8 mouse cellular contexts compared by ENCODE assay signal in genomic region chr13:94358101-94358400, GRCm38 (mm10). TPM values are rescaled to one million over a fixed set of nuclear protein-coding genes. Genes with fewer than 3 reads are reported as not detected.
A peak's percentile ranks its signal among the peaks of the same experiment; 100 is the strongest.
DNase-seq lines count a peak whose midpoint lies in the region; ATAC-seq and TF ChIP-seq lines count a peak whose summit lies in the region.

No protein-coding gene starts in this region.

- no peak; the same call in 1 of the 2 replicates for ATAC-seq in lung, postnatal 0 days
- ATAC-seq in embryonic facial prominence, embryonic 13.5 days (ENCODE audit: insufficient number of reproducible peaks, insufficient read depth, low FRiP score, low TSS enrichment, low read depth) = no peak
- ATAC-seq in neural tube, embryonic 14.5 days (ENCODE audit: low read depth) = 0 out of 2 replicates have a peak, but pooled peaks have one; percentile 3

- under 1% methylated on average over 9 of the region's 9 CpGs for WGBS in lung, postnatal 0 days
- under 1% methylated on average over 9 of the region's 9 CpGs for WGBS in embryonic facial prominence, embryonic 13.5 days
- WGBS in limb, embryonic 10.5 days = 2% methylated on average over 9 of the region's 9 CpGs
- WGBS in neural tube, embryonic 14.5 days = 4% methylated on average over 9 of the region's 9 CpGs

- intact Hi-C loops in left cerebral cortex, postnatal 14 days (cut with DNase I) = loop anchor here (2.0 kb wide), 1 partner anchor 73 kb away; the partner anchor contains the start of gene Scamp1

- peak overlapping the region; percentile 83 for H3K4me2 ChIP-seq in lung, postnatal 0 days (replicated peaks; ENCODE audit: low read depth, low read length)
- H3K4me2 ChIP-seq in embryonic facial prominence, embryonic 13.5 days = peak overlapping the region; percentile 76
- peak overlapping the region; percentile 79 for H3K4me2 ChIP-seq in neural tube, embryonic 14.5 days (ENCODE audit: low read depth, low read length)

- peak; percentile 10 for TF ChIP-seq CTCF in lung, postnatal 0 days (IDR thresholded peaks at IDR 0.05)

- DNase-seq in lung, postnatal 0 days (ENCODE audit: low spot score) = no peak
- no peak for DNase-seq in lung, postnatal 36 days
- no peak for DNase-seq in limb, embryonic 10.5 days (ENCODE audit: low spot score)
- DNase-seq in left cerebral cortex, postnatal 14 days (ENCODE audit: low spot score in 2 of 2) = no peak
- DNase-seq in left cerebral cortex, adult 9 months (ENCODE audit: low spot score in 2 of 2) = no peak
- no peak for DNase-seq in adipocyte (ENCODE audit: low spot score)

- no peaks in the 10 kb centered on the region for H3K36me3 ChIP-seq in lung, postnatal 0 days (ENCODE audit: insufficient read depth, low read length)
- 0 out of 2 replicates have a peak, but pooled peaks cover 4% of the 10 kb centered on the region for H3K36me3 ChIP-seq in embryonic facial prominence, embryonic 13.5 days
- H3K36me3 ChIP-seq in limb, embryonic 10.5 days = peaks cover 4% of the 10 kb centered on the region; the same call in 1 of the 2 replicates
- H3K36me3 ChIP-seq in neural tube, embryonic 14.5 days (ENCODE audit: control insufficient read depth, insufficient read depth, low read length) = no peaks in the 10 kb centered on the region

- no peaks in the 10 kb centered on the region for H3K9me3 ChIP-seq in lung, postnatal 0 days (ENCODE audit: low read length)
- H3K9me3 ChIP-seq in embryonic facial prominence, embryonic 13.5 days = no peaks in the 10 kb centered on the region
- H3K9me3 ChIP-seq in limb, embryonic 10.5 days (replicated peaks) = no peaks in the 10 kb centered on the region
- no peaks in the 10 kb centered on the region for H3K9me3 ChIP-seq in neural tube, embryonic 14.5 days (ENCODE audit: control insufficient read depth, low read length)

- peaks cover 10% of the 10 kb centered on the region; the same call in 1 of the 2 replicates for H3K4me1 ChIP-seq in lung, postnatal 0 days (ENCODE audit: insufficient read depth, low read depth, low read length)
- peaks cover 18% of the 10 kb centered on the region for H3K4me1 ChIP-seq in embryonic facial prominence, embryonic 13.5 days
- peaks cover 18% of the 10 kb centered on the region for H3K4me1 ChIP-seq in limb, embryonic 10.5 days
- H3K4me1 ChIP-seq in neural tube, embryonic 14.5 days (ENCODE audit: control insufficient read depth, insufficient read depth, low read length) = peaks cover 5% of the 10 kb centered on the region

- H3K27ac ChIP-seq in lung, postnatal 0 days (ENCODE audit: low read length) = peak overlapping the region; percentile 92
- H3K27ac ChIP-seq in embryonic facial prominence, embryonic 13.5 days = peak overlapping the region; percentile 91
- H3K27ac ChIP-seq in limb, embryonic 10.5 days = peak overlapping the region; percentile 92
- peak overlapping the region; percentile 80; the same call in 1 of the 2 replicates for H3K27ac ChIP-seq in neural tube, embryonic 14.5 days (ENCODE audit: low read depth, low read length)

- no peak for TF ChIP-seq EP300 in lung, postnatal 0 days (IDR thresholded peaks at IDR 0.05)

- peak overlapping the region; percentile 89 for H3K9ac ChIP-seq in lung, postnatal 0 days (replicated peaks; ENCODE audit: low read depth)
- H3K9ac ChIP-seq in embryonic facial prominence, embryonic 13.5 days = peak overlapping the region; percentile 91
- peak overlapping the region; percentile 78 for H3K9ac ChIP-seq in neural tube, embryonic 14.5 days (replicated peaks; ENCODE audit: low read depth, low read length)

- H3K27me3 ChIP-seq in lung, postnatal 0 days (replicated peaks; ENCODE audit: insufficient read depth, low read length) = no peaks in the 10 kb centered on the region
- H3K27me3 ChIP-seq in embryonic facial prominence, embryonic 13.5 days = no peaks in the 10 kb centered on the region
- no peaks in the 10 kb centered on the region for H3K27me3 ChIP-seq in limb, embryonic 10.5 days (ENCODE audit: low read depth, poor library complexity, severe bottlenecking)
- no peaks in the 10 kb centered on the region for H3K27me3 ChIP-seq in neural tube, embryonic 14.5 days (ENCODE audit: control insufficient read depth, insufficient read depth, low read length)

- H3K4me3 ChIP-seq in lung, postnatal 0 days (ENCODE audit: low read depth, low read length) = peak overlapping the region; percentile 86
- H3K4me3 ChIP-seq in embryonic facial prominence, embryonic 13.5 days = peak overlapping the region; percentile 87
- peak overlapping the region; percentile 72 for H3K4me3 ChIP-seq in limb, embryonic 10.5 days
- peak overlapping the region; percentile 88 for H3K4me3 ChIP-seq in neural tube, embryonic 14.5 days (ENCODE audit: low read depth, low read length)

RNA-seq across cellular contexts. Expression of gene Ap3b1, which starts 0.7 kb away (rescaled TPM):
- polyA plus RNA-seq in lung, postnatal 0 days (2015; fragmentation: Nextera tagmentation; extraction: Ambion mirVana) = 26.1 and 33.4 TPM in 2 replicates
- polyA plus RNA-seq in embryonic facial prominence, embryonic 13.5 days (2015; fragmentation: Nextera tagmentation; extraction: Ambion mirVana) = 45.7 and 50.5 TPM in 2 replicates
- 30.1 and 34.7 TPM in 2 replicates for polyA plus RNA-seq in limb, embryonic 10.5 days (2016; fragmentation: Nextera tagmentation; extraction: Ambion mirVana)
- polyA plus RNA-seq in neural tube, embryonic 14.5 days (2014; fragmentation: Nextera tagmentation; extraction: Ambion mirVana) = 29.7 and 35.7 TPM in 2 replicates
- total RNA-seq in left cerebral cortex, postnatal 14 days (2021) = 10 to 100 TPM; 42.5 to 42.8 TPM
